Mouse (Mus musculus) bone marrow macrophage, adult 2 months (primary cell): ENCODE measurements around the gene Gm45233.

Experiments
- CTCF ChIP-seq: IDR thresholded peaks from 2 replicates; pipeline ENCODE4 v1.5.1; 2012; ENCODE audit warnings: low read depth, mild to moderate bottlenecking, low read length, moderate library complexity
- POLR2A ChIP-seq: IDR thresholded peaks from 2 replicates; pipeline ENCODE4 v1.6.1; 2012; ENCODE audit warnings: mild to moderate bottlenecking, low read depth, low read length, borderline replicate concordance

- TF ChIP-seq POLR2A (no peak), CTCF (no peak)
These were observed 38.3 kb downstream of the Gm45233 start for GRCm38 (mm10) chr7:43482090-43482716.
